Mouse (Mus musculus): ENCODE data around the gene Fignl2.

Gene Fignl2

GRCm38 (mm10) chr15:101046039-101046526, 32.3 kb downstream of the Fignl2 start:
- in situ Hi-C loops (cut with MboI; ENCODE audit: unreplicated experiment in 2 of 2): no loop called here

DNA sequence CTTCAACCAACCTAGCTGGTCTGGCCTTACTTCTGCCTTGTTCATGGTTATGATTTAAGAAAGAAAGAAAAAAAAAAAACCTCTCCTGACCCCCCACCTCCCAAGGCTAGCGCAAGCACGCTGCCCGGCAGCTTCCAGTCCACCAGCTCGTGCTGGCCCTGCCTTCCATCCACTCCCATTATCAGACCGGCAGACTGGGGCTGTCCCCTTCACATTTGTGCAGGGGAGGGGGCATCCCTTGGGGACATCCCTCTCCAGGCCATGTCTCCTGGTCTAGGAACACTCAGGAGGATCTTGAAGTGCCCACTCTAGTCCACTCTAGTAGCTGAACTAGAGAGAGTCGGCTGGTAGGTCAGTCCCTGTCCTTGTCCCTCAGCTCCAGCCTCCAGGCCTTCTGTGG, 33.8 kb downstream of the Fignl2 start:
- in situ Hi-C loops (cut with MboI; ENCODE audit: unreplicated experiment in 2 of 2): loop anchor here (5.0 kb wide), 1 partner anchor 282 kb away; the partner anchor contains the start of gene Slc4a8 (in 2 of the 2)

GRCm38 (mm10) chr15:101042613-101043012, 35.8 kb downstream of the Fignl2 start:
- in situ Hi-C loops (cut with MboI; ENCODE audit: unreplicated experiment in 2 of 2): loop anchor here (5.0 kb wide), 1 partner anchor 280 kb away; the partner anchor contains the start of gene Slc4a8 (in 2 of the 2)

DNA sequence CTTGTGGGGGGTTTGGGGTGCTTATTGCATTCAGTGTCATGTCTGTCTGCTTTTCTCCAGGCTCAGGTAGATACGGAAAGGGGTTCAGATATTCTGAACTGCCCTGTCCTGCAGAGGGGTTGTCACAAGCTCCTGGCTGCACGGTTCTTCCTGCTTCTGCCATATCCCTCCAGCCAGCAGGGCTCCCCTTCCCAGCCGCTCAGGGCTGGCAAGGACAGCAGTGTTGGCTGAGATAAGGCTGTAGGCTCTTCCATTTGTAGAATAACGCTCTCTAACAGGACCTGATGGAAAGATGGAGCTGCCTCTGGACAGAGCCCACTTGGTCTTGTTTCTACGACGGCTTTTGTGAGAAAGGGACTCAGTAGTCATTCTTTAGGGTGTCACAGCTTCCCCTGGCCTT, 36.4 kb downstream of the Fignl2 start:
- in situ Hi-C loops (cut with MboI; ENCODE audit: unreplicated experiment in 2 of 2): loop anchor here (5.0 kb wide), 1 partner anchor 280 kb away; the partner anchor contains the start of gene Slc4a8 (in 2 of the 2)

- in situ Hi-C loops (cut with MboI; ENCODE audit: unreplicated experiment in 2 of 2): loop anchor here (5.0 kb wide), 1 partner anchor 277 kb away; the partner anchor contains the start of gene Slc4a8 (in 2 of the 2)
Measured at GRCm38 (mm10) chr15:101039651-101040050, 38.7 kb downstream of the Fignl2 start.

DNA sequence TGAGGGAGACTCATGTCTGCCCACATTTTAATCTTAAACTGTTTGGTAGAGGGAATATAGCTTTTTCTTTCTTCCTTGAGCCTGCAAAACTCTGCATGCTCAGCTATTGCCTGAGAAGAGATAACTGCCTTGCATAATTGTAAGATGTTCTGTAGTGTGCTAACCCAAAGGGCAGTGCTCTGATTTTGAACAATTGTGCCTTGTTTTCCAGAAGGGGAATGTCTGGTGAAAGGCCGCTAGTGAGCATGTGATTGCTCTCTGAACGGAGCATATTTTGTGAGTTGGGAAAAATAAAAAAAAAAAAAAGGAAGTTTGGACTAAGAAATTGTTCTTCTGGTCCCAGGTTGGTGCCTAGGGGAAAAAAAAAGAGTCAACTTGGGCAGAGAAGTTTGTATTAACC, 49.4 kb downstream of the Fignl2 start:
- in situ Hi-C loops (cut with MboI; ENCODE audit: unreplicated experiment in 2 of 2): no loop called here

GRCm38 (mm10) chr15:101011352-101011751, 67.0 kb downstream of the Fignl2 start:
- in situ Hi-C loops (cut with MboI; ENCODE audit: unreplicated experiment in 2 of 2): no loop called here

- in situ Hi-C loops (cut with MboI; ENCODE audit: unreplicated experiment in 2 of 2): no loop called here
Measured at GRCm38 (mm10) chr15:101008386-101009010, 69.9 kb downstream of the Fignl2 start.

DNA sequence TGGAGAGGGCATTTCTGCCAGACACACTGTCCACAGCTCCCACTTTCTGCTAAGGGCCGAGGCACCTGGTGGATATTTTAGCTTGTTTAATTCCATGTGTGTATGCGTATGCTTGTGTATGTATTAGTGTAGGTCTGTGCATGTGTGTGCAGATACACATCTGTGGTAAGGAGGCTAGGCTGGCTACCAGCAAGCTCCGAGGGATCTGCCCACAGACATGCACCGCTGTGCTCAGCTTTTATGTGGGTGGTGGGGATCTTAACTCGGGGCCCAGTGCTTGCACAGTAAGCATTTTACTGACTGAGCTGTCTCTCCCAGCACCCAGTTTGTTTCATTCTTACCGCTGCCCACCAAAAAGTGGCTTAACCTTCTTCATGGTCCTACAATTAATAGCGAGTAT, 71.1 kb downstream of the Fignl2 start:
- in situ Hi-C loops (cut with MboI; ENCODE audit: unreplicated experiment in 2 of 2): no loop called here

DNA sequence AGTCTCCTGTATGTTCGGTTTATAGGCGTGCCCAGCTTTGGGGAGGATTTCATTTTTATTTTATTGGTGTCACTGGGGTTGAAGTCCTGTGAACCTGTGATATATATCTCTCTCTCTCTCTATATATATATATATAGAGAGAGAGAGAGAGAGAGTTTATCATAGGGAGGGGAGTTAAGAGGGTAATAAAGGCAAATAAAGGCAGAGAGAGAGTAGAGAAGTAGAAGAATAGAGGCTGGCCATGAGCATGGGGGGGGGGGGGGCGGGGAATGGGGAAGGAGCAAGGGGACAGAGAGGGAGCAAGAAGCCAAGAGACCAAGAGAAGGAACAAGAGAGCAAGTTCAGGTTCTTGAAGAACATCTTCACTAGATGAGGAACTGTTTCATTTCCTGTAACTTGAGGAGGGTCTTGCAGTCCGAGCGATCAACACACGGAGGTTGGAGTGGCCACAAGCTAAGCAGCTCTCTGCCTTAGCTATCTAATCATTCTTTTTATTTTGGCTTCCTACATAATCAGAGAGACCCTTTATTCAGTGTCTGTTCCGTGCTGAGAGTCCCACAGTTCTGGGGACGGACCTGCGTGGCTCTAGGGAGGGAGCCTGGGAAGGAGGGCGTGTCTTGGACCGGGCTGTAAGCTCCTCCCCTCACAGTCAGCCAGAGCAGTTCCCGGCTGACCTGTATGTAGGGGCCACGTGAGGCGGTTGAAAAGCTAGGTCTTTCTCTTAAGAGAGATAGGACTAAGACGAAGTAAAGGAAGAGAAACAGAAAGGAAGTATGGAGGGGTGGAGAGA, 71.9 kb downstream of the Fignl2 start:
- in situ Hi-C loops (cut with MboI; ENCODE audit: unreplicated experiment in 2 of 2): no loop called here

DNA sequence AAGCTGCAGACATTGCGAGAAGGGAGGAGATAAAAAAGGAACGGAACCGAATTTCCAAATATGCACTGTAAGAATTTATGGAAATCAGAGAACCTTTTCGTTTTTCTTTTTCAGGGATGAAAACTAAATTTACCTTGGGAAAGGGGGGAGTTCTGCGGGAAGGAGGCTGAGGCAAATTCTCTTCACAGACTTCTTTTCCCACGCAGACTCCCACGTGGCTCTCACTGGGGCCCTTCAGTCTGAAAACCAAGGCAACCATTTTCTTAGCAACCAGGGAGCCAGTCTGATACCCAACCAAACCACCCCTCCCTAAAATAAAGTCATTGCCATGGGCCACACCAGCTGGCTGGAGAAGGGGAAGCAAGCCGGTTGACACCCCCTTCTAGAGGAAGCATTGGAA, 72.7 kb downstream of the Fignl2 start:
- in situ Hi-C loops (cut with MboI; ENCODE audit: unreplicated experiment in 2 of 2): no loop called here

DNA sequence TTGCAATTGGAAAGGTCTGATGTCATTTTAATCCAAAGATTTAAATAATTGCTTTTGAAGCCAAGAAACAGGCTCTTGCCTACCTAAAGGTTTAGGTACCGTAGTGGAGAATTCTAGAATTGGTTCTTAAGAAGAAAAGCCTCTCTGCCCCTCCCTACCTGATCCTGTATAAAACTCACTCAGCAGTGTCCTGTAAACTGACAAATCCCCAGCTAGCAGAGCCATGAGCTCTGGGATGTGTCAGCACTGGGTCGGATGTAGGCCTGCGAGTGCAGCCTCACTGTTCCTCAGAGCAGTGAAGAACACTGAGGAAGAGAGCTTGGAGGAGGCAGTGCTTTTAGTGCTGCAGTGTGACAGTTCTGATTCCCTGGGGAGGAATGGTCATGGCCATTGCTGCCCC, 73.8 kb downstream of the Fignl2 start:
- in situ Hi-C loops (cut with MboI; ENCODE audit: unreplicated experiment in 2 of 2): no loop called here

GRCm38 (mm10) chr15:101002466-101002865, 75.9 kb downstream of the Fignl2 start:
- in situ Hi-C loops (cut with MboI; ENCODE audit: unreplicated experiment in 2 of 2): no loop called here

GRCm38 (mm10) chr15:101001685-101002084, 76.7 kb downstream of the Fignl2 start:
- in situ Hi-C loops (cut with MboI; ENCODE audit: unreplicated experiment in 2 of 2): no loop called here
